Mouse (Mus musculus): Measurements from ENCODE around the gene Ccdc86. TPM values are rescaled to one million over a fixed set of nuclear protein-coding genes. Genes with fewer than 3 reads are reported as not detected.
A peak's percentile ranks its signal among the peaks of the same experiment; 100 is the strongest.

Gene Ccdc86
- total RNA-seq, 1 experiment, result 25.7 TPM

DNA sequence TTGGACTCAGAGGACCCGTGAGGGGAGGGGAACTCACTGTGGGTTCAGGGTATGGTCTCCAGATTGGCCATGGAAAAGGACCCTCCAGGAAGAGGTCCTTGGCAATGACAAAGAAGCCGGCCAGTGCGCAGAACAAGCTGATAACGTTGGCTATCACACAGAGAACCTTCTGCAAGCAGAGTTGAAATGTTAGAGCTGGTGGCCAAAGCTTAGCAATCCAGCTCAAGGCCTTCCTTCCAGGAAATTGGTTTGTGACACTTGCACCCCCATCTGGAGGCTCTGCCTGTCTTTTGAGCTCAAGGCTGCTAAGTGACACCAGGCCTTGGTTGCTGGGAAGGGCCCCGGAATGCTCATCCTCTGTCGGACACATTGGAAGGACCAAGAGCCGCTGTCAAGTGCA is 16.7 kb upstream of the Ccdc86 start:
- Histone ChIP-seq H3K4me3 (ENCODE audit: insufficient read depth in 1 of 2, low read depth in 1 of 2, low read length in 2 of 2, poor library complexity in 1 of 2, severe bottlenecking in 1 of 2) (no peak overlapping the region), H3K36me3 (ENCODE audit: control insufficient read depth, insufficient read depth, low read length, poor library complexity, severe bottlenecking) (no peaks in the 10 kb centered on the region), H3K4me1 (ENCODE audit: control insufficient read depth in 2 of 2, insufficient read depth in 2 of 2, low read length in 2 of 2, poor library complexity in 1 of 2) (no peaks in the 10 kb centered on the region), H3K27ac (ENCODE audit: insufficient read depth, low read depth, low read length, poor library complexity, severe bottlenecking) (no peak overlapping the region), H3K9ac (ENCODE audit: insufficient read depth, low read depth, low read length, poor library complexity, severe bottlenecking) (no peak overlapping the region), H3K9me3 (ENCODE audit: control insufficient read depth, insufficient read depth, low read depth, low read length) (no peaks in the 10 kb centered on the region)
- in situ Hi-C loops (cut with MboI; ENCODE audit: low sequenced_read_pairs in 2 of 2, unreplicated experiment in 2 of 2), result loop anchor here in 1 of 2 experiments (25.0 kb wide), 1 partner anchor 253 kb away; no protein-coding TSS in a partner anchor
- no peak for DNase-seq (ENCODE audit: low read depth, low spot score)
- TF ChIP-seq ZNF384 (IDR thresholded peaks at IDR 0.05; ENCODE audit: low read depth, low read length), result no peak
- no peak for TF ChIP-seq CHD2 (IDR thresholded peaks at IDR 0.05; ENCODE audit: low read depth, low read length)
- no peak for TF ChIP-seq ZC3H11A (IDR thresholded peaks at IDR 0.05; ENCODE audit: borderline replicate concordance, low read depth, low read length)
- no peak for TF ChIP-seq MAFK (IDR thresholded peaks at IDR 0.05; ENCODE audit: insufficient read depth, low read depth, low read length)
- no peak for TF ChIP-seq HCFC1 (IDR thresholded peaks at IDR 0.05; ENCODE audit: borderline replicate concordance, insufficient read depth, low read length)

DNA sequence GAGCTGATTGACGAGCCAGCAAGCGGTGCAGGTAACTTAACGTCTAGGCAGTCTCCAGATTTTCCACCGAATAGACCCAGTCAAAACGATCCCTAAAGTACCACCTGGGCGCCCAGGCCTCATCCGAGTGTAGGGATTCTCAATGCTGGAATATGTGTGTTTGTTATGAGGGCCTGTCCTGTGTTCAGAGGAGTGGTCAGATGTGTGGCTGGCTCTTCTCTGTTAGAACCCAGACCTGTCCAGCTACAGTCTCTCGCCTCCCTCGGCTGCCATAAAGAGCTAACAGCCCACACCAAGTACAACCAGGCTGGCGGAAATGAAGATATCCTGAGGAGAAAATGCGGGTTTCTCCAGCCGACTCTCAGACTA is 10.9 kb upstream of the Ccdc86 start:
- no peak overlapping the region for H3K27ac ChIP-seq (ENCODE audit: insufficient read depth, low read depth, low read length, poor library complexity, severe bottlenecking)
- DNase-seq (ENCODE audit: low read depth, low spot score), result no peak
- no peaks in the 10 kb centered on the region for H3K36me3 ChIP-seq (ENCODE audit: control insufficient read depth, insufficient read depth, low read length, poor library complexity, severe bottlenecking)
- in situ Hi-C loops (cut with MboI; ENCODE audit: low sequenced_read_pairs in 2 of 2, unreplicated experiment in 2 of 2), result loop anchor here in 1 of 2 experiments (25.0 kb wide), 1 partner anchor 248 kb away; no protein-coding TSS in a partner anchor
- no peak for TF ChIP-seq MAFK (IDR thresholded peaks at IDR 0.05; ENCODE audit: insufficient read depth, low read depth, low read length)
- TF ChIP-seq ZNF384 (IDR thresholded peaks at IDR 0.05; ENCODE audit: low read depth, low read length), result no peak
- TF ChIP-seq HCFC1 (IDR thresholded peaks at IDR 0.05; ENCODE audit: borderline replicate concordance, insufficient read depth, low read length), result no peak
- no peak for TF ChIP-seq ZC3H11A (IDR thresholded peaks at IDR 0.05; ENCODE audit: borderline replicate concordance, low read depth, low read length)
- TF ChIP-seq CHD2 (IDR thresholded peaks at IDR 0.05; ENCODE audit: low read depth, low read length), result no peak
- H3K4me3 ChIP-seq (ENCODE audit: insufficient read depth in 1 of 2, low read depth in 1 of 2, low read length in 2 of 2, poor library complexity in 1 of 2, severe bottlenecking in 1 of 2), result no peak overlapping the region
- no peak overlapping the region for H3K9ac ChIP-seq (ENCODE audit: insufficient read depth, low read depth, low read length, poor library complexity, severe bottlenecking)
- H3K4me1 ChIP-seq (ENCODE audit: control insufficient read depth in 2 of 2, insufficient read depth in 2 of 2, low read length in 2 of 2, poor library complexity in 1 of 2), result peaks cover 0 to 3% of the 10 kb centered on the region in 2 experiments; a peak in 1 of 4 replicates
- H3K9me3 ChIP-seq (ENCODE audit: control insufficient read depth, insufficient read depth, low read depth, low read length), result no peaks in the 10 kb centered on the region

DNA sequence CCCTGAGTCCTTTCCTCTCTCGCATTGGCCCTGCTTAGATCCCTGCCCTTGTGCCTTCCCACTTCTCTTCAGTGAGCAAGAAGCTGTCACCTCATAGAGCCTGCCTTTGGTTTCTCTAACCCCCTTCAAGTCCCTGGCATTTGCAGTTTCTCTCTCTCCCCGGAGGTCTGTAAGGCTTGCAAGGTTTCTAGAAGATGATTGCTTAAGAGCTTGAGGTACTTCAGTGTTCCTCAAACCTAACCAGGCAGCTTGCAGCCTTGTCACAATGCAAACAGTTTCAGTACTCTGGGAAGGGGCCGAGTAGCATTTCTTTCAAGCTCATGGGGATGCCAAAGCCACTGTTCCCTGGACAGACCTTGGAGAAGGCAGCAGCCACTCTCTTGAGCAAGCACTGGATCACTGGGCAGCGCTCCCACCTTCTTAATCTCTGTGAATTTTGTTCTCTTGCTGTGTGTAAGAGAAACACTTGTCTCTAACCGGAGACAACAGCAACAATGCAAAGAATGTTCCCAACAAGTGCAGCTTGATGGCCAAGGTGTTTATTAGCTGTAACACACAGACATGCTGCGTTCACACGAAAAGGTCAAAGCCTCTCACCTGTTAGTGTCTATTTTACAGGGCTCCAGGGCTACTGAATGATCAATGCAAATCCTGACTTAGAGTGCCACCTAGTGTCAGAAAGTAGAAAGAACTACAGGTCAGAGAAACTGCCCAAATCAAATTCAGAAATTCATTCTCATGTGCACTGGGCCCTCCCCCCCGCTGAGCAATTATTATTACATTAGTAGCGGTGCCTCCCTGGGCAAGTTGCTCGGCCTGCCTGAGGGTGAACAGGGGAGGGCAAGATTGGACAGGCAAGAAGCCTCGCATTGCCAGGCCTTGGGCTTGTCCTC is 10.3 kb upstream of the Ccdc86 start:
- no peak overlapping the region for H3K4me3 ChIP-seq (ENCODE audit: insufficient read depth in 1 of 2, low read depth in 1 of 2, low read length in 2 of 2, poor library complexity in 1 of 2, severe bottlenecking in 1 of 2)
- in situ Hi-C loops (cut with MboI; ENCODE audit: low sequenced_read_pairs in 2 of 2, unreplicated experiment in 2 of 2), result loop anchor here in 1 of 2 experiments (25.0 kb wide), 1 partner anchor 247 kb away; no protein-coding TSS in a partner anchor
- no peak overlapping the region for H3K9ac ChIP-seq (ENCODE audit: insufficient read depth, low read depth, low read length, poor library complexity, severe bottlenecking)
- peak; percentile 55 for DNase-seq (ENCODE audit: low read depth, low spot score)
- TF ChIP-seq HCFC1 (IDR thresholded peaks at IDR 0.05; ENCODE audit: borderline replicate concordance, insufficient read depth, low read length) (no peak), MAFK (IDR thresholded peaks at IDR 0.05; ENCODE audit: insufficient read depth, low read depth, low read length) (no peak), CHD2 (IDR thresholded peaks at IDR 0.05; ENCODE audit: low read depth, low read length) (no peak), ZC3H11A (IDR thresholded peaks at IDR 0.05; ENCODE audit: borderline replicate concordance, low read depth, low read length) (peak; percentile 66; the same call in 1 of the 2 replicates), ZNF384 (IDR thresholded peaks at IDR 0.05; ENCODE audit: low read depth, low read length) (no peak)
- no peaks in the 10 kb centered on the region for H3K9me3 ChIP-seq (ENCODE audit: control insufficient read depth, insufficient read depth, low read depth, low read length)
- H3K27ac ChIP-seq (ENCODE audit: insufficient read depth, low read depth, low read length, poor library complexity, severe bottlenecking), result no peak overlapping the region
- no peaks in the 10 kb centered on the region for H3K36me3 ChIP-seq (ENCODE audit: control insufficient read depth, insufficient read depth, low read length, poor library complexity, severe bottlenecking)
- peaks cover 0 to 3% of the 10 kb centered on the region in 2 experiments; a peak in 1 of 4 replicates for H3K4me1 ChIP-seq (ENCODE audit: control insufficient read depth in 2 of 2, insufficient read depth in 2 of 2, low read length in 2 of 2, poor library complexity in 1 of 2)

DNA sequence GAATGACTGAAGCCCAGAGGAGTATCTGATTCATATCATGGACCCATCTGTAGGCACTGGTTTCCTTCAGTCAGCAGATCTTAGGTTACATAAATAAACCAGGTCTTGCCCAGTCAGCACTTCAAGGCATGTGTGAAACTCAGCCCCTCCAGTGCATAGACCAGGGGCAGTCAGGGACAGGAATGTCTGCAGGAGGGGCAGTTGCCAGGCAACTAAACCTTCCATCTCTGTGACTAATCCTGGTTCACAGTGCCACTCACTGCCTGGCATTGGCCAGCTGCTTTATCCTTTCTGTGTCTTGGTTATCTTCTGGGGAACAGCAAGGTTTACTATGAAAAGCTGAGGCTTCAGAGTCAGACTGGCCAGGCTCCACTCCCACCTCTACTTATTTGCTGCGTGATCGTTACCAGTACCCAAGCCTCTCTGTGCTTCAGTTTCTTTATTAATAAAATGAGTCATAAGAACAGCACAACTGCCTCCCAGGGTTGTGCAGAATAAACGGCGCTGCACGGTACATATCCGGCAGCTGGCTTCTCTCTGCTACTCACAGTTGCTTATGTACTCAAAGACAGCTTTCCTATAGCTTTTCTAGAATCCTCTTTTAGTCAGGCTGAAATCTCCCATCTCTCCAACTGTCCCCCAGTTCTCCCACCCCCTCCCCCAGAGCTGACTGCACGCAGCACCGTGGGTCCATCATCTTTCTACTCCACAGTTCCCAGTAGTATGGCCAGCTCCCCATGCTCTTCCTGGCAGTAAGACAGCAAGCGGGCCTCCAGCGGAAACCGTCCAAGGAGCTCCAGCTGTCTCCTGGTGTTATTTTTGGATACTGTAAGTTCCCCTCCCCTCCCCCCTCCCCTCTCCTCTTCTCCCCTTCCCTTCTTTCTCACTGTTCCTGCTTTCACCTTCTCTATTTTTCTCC is 3.2 kb upstream of the Ccdc86 start:
- DNase-seq (ENCODE audit: low read depth, low spot score), result no peak

More for the DNA sequence above, 3.2 kb upstream of the Ccdc86 start:
- H3K36me3 ChIP-seq (ENCODE audit: control insufficient read depth, insufficient read depth, low read length, poor library complexity, severe bottlenecking), result no peaks in the 10 kb centered on the region
- H3K4me1 ChIP-seq (ENCODE audit: control insufficient read depth in 2 of 2, insufficient read depth in 2 of 2, low read length in 2 of 2, poor library complexity in 1 of 2), result peaks cover 6 to 10% of the 10 kb centered on the region in 2 experiments; a peak in 3 of 4 replicates
- H3K27ac ChIP-seq (ENCODE audit: insufficient read depth, low read depth, low read length, poor library complexity, severe bottlenecking), result no peak overlapping the region
- H3K9me3 ChIP-seq (ENCODE audit: control insufficient read depth, insufficient read depth, low read depth, low read length), result no peaks in the 10 kb centered on the region
- in situ Hi-C loops (cut with MboI; ENCODE audit: low sequenced_read_pairs in 2 of 2, unreplicated experiment in 2 of 2), result loop anchor here in 1 of 2 experiments (25.0 kb wide), 1 partner anchor 240 kb away; no protein-coding TSS in a partner anchor
- TF ChIP-seq HCFC1 (IDR thresholded peaks at IDR 0.05; ENCODE audit: borderline replicate concordance, insufficient read depth, low read length), result no peak
- TF ChIP-seq MAFK (IDR thresholded peaks at IDR 0.05; ENCODE audit: insufficient read depth, low read depth, low read length), result peak; percentile 62; the same call in 1 of the 2 replicates
- TF ChIP-seq ZC3H11A (IDR thresholded peaks at IDR 0.05; ENCODE audit: borderline replicate concordance, low read depth, low read length), result no peak
- no peak overlapping the region for H3K9ac ChIP-seq (ENCODE audit: insufficient read depth, low read depth, low read length, poor library complexity, severe bottlenecking)
- H3K4me3 ChIP-seq (ENCODE audit: insufficient read depth in 1 of 2, low read depth in 1 of 2, low read length in 2 of 2, poor library complexity in 1 of 2, severe bottlenecking in 1 of 2), result no peak overlapping the region

Data from ES-E14 (cell line).